16 mouse cellular contexts compared by ENCODE assay signal in the genomic region with DNA sequence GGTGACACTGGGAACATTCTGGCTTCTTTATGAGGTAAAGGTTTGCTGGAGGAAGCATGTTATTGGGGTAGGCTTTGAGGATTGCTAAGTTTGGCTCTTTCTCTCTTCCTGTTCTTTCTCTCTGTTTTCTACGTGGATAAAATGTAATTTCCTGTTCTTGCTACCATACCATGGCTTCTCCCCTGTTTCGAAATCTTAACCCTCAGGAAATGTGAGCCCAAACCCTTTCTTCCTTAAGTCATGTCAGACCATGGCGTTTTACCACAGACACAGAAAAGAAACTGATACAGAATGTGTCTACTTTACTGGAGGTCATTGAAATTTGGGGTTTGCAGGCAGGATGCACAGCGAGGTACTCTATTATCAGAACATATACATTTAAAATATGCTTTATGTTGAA.
"Had no signal": no experiment of that assay in that cellular context is flagged by ENCODE, and none has a peak within 500 bp of the region (broad histone marks: within the 10 kb centered on the region; RNA-seq: fewer than 3 reads in every experiment).

No protein-coding gene starts in this region.

- H3K4me3 ChIP-seq: liver, embryonic 15.5 days; lung, embryonic 15.5 days; megakaryocyte, embryonic 14.5 days; midbrain, embryonic 13.5 days; midbrain, embryonic 15.5 days; neural tube, embryonic 12.5 days had no signal

- DNase-seq: liver, postnatal 0 days; lung, adult 2 months; lung, postnatal 14 days; lung, postnatal 36 days; right cerebral cortex, postnatal 14 days; thymus, adult 18-20 months; thymus, postnatal 14 days; thymus, postnatal 36 days had no signal

- H3K36me3 ChIP-seq: liver, embryonic 15.5 days; lung, embryonic 15.5 days; midbrain, embryonic 13.5 days; midbrain, embryonic 15.5 days; neural tube, embryonic 12.5 days had no signal

- ATAC-seq: liver, postnatal 0 days; lung, postnatal 0 days; midbrain, embryonic 13.5 days; midbrain, embryonic 15.5 days had no signal

- H3K4me1 ChIP-seq: liver, embryonic 15.5 days; lung, embryonic 15.5 days; megakaryocyte, embryonic 14.5 days; midbrain, embryonic 13.5 days; midbrain, embryonic 15.5 days; neural tube, embryonic 12.5 days had no signal

- H3K27ac ChIP-seq: liver, embryonic 15.5 days; lung, embryonic 15.5 days; macrophage; midbrain, embryonic 13.5 days; midbrain, embryonic 15.5 days; neural tube, embryonic 12.5 days had no signal

- H3K27me3 ChIP-seq: liver, embryonic 15.5 days; lung, embryonic 15.5 days; megakaryocyte, embryonic 14.5 days; midbrain, embryonic 13.5 days; midbrain, embryonic 15.5 days; neural tube, embryonic 12.5 days had no signal
